Mouse (Mus musculus) forebrain, embryonic 14.5 days (tissue): ENCODE measurements around the gene Fhl3. TPM values are rescaled to one million over a fixed set of nuclear protein-coding genes. Genes with fewer than 3 reads are reported as not detected.

Experiments
- ATAC-seq: fragments of 200-750 bp; cut with Nextera tagmentation; 2 replicates; pipeline ENCODE4 v1.8.0; 2017; ENCODE audit warnings: mild to moderate bottlenecking, moderate library complexity
- DNase-seq: peaks from one replicate; pipeline ENCODE4 v3.0.0-alpha.2; 2015; ENCODE audit warnings: low spot score
- H3K27ac ChIP-seq: fragments of 300-500 bp; sonication (generic); 2 replicates; pipeline ENCODE4 v1.5.1; 2014; ENCODE audit warnings: low read depth, mild to moderate bottlenecking, control low read depth, low read length, moderate library complexity
- H3K27me3 ChIP-seq: fragments of 300-500 bp; sonication (generic); replicated peaks from 2 replicates; pipeline ENCODE4 v1.6.1; 2014; ENCODE audit warnings: low read length, control low read depth, mixed read lengths; ENCODE audit not compliant: control insufficient read depth, insufficient read depth
- H3K36me3 ChIP-seq: fragments of 300-500 bp; sonication (generic); 2 replicates; pipeline ENCODE4 v1.6.1; 2014; ENCODE audit warnings: low read length, control low read depth; ENCODE audit not compliant: control insufficient read depth, insufficient read depth
- H3K4me1 ChIP-seq: fragments of 300-500 bp; sonication (generic); 2 replicates; pipeline ENCODE4 v1.6.1; 2014; ENCODE audit warnings: antibody characterized with exemption, low read length, control low read depth; ENCODE audit not compliant: control insufficient read depth, insufficient read depth
- H3K4me2 ChIP-seq: fragments of 300-500 bp; sonication (generic); 2 replicates; pipeline ENCODE4 v1.6.1; 2014; ENCODE audit warnings: mild to moderate bottlenecking, control low read depth, low read length
- H3K4me3 ChIP-seq: fragments of 300-500 bp; sonication (generic); 2 replicates; pipeline ENCODE4 v1.5.1; 2014; ENCODE audit warnings: low read depth, low read length, control low read depth
- H3K9ac ChIP-seq: fragments of 300-500 bp; sonication (generic); 2 replicates; pipeline ENCODE4 v1.6.1; 2014; ENCODE audit warnings: mild to moderate bottlenecking, low read length, control low read depth, moderate library complexity
- H3K9me3 ChIP-seq: fragments of 300-500 bp; sonication (generic); replicated peaks from 2 replicates; pipeline ENCODE4 v1.6.1; 2016; ENCODE audit warnings: low read length, control low read depth, mixed read lengths; ENCODE audit not compliant: control insufficient read depth
- WGBS: fragments of 180-500 bp; shearing (Covaris S2); extraction: QIAGEN DNeasy Blood & Tissue Kit; methylation state at CpG from one replicate; pipeline ENCODE4 v1.1.7; 2014; 5-methylcytosine and 5-hydroxymethylcytosine counted together
- polyA plus RNA-seq: library from polyadenylated mRNA; unstranded; fragments of >200 nt; fragmentation: Nextera tagmentation; extraction: Ambion mirVana; gene quantifications from 2 replicates; pipeline ENCODE4 v1.2.1, GENCODE M21; 2014

Gene Fhl3
- polyA plus RNA-seq, 1 experiment from 2014 or later = 1.4 TPM

- Histone ChIP-seq H3K9ac (peak overlapping the region; percentile 29; the same call in 1 of the 2 replicates), H3K27me3 (no peaks in the 10 kb centered on the region), H3K27ac (peak overlapping the region; percentile 57; the same call in 1 of the 2 replicates), H3K9me3 (no peaks in the 10 kb centered on the region), H3K4me2 (no peak overlapping the region), H3K4me3 (no peak overlapping the region), H3K36me3 (peaks cover 28% of the 10 kb centered on the region), H3K4me1 (peaks cover 33% of the 10 kb centered on the region)
- WGBS = 57% methylated on average over 17 of the region's 17 CpGs
- ATAC-seq = no peak
- DNase-seq = no peak
Measured at GRCm38 (mm10) chr4:124674334-124675032, 26.0 kb upstream of the Fhl3 start.

- Histone ChIP-seq H3K4me3 (no peak overlapping the region), H3K9ac (0 out of 2 replicates have a peak overlapping the region, but pooled peaks have one; percentile 29), H3K9me3 (no peaks in the 10 kb centered on the region), H3K27me3 (no peaks in the 10 kb centered on the region), H3K36me3 (peaks cover 34% of the 10 kb centered on the region), H3K4me2 (no peak overlapping the region), H3K27ac (no peak overlapping the region), H3K4me1 (peaks cover 33% of the 10 kb centered on the region)
- DNase-seq (peak; percentile 92), ATAC-seq (no peak)
- WGBS = 1% methylated on average over 4 of the region's 4 CpGs
Measured at GRCm38 (mm10) chr4:124675037-124675436, 25.5 kb upstream of the Fhl3 start.

- Histone ChIP-seq H3K27me3 (no peaks in the 10 kb centered on the region), H3K4me3 (no peak overlapping the region), H3K27ac (no peak overlapping the region), H3K9ac (no peak overlapping the region), H3K4me2 (no peak overlapping the region), H3K4me1 (peaks cover 33% of the 10 kb centered on the region), H3K36me3 (peaks cover 43% of the 10 kb centered on the region), H3K9me3 (no peaks in the 10 kb centered on the region)
- WGBS = 88% methylated on average over 6 of the region's 6 CpGs
- DNase-seq = no peak
- ATAC-seq = no peak
Measured at GRCm38 (mm10) chr4:124675958-124676357, 24.5 kb upstream of the Fhl3 start.

GRCm38 (mm10) chr4:124682270-124682669 lies 18.2 kb upstream of the Fhl3 start:
- Histone ChIP-seq H3K4me1 (no peaks in the 10 kb centered on the region), H3K36me3 (peaks cover 88% of the 10 kb centered on the region), H3K9ac (no peak overlapping the region), H3K4me2 (no peak overlapping the region), H3K27ac (no peak overlapping the region), H3K27me3 (no peaks in the 10 kb centered on the region), H3K9me3 (no peaks in the 10 kb centered on the region), H3K4me3 (no peak overlapping the region)
- 50% methylated on average over 7 of the region's 7 CpGs for WGBS
- no peak for ATAC-seq
- no peak for DNase-seq

GRCm38 (mm10) chr4:124683474-124683873 lies 17.0 kb upstream of the Fhl3 start:
- Histone ChIP-seq H3K4me2 (no peak overlapping the region), H3K4me1 (no peaks in the 10 kb centered on the region), H3K4me3 (no peak overlapping the region), H3K9me3 (no peaks in the 10 kb centered on the region), H3K27me3 (no peaks in the 10 kb centered on the region), H3K36me3 (peaks cover 83% of the 10 kb centered on the region), H3K27ac (no peak overlapping the region), H3K9ac (no peak overlapping the region)
- DNase-seq (no peak), ATAC-seq (no peak)
- 89% methylated on average over 4 of the region's 4 CpGs for whole genome bisulfite sequencing

- no peak for ATAC-seq
- Histone ChIP-seq H3K27me3 (no peaks in the 10 kb centered on the region), H3K4me2 (no peak overlapping the region), H3K9me3 (no peaks in the 10 kb centered on the region), H3K9ac (no peak overlapping the region), H3K4me1 (no peaks in the 10 kb centered on the region), H3K27ac (no peak overlapping the region), H3K4me3 (no peak overlapping the region), H3K36me3 (peaks cover 72% of the 10 kb centered on the region)
- DNase-seq = no peak
- WGBS = 91% methylated on average over 4 of the region's 4 CpGs
Measured at GRCm38 (mm10) chr4:124685004-124685403, 15.5 kb upstream of the Fhl3 start.

- Histone ChIP-seq H3K27me3 (no peaks in the 10 kb centered on the region), H3K4me1 (no peaks in the 10 kb centered on the region), H3K4me2 (no peak overlapping the region), H3K9me3 (no peaks in the 10 kb centered on the region), H3K9ac (no peak overlapping the region), H3K27ac (no peak overlapping the region), H3K36me3 (peaks cover 67% of the 10 kb centered on the region), H3K4me3 (no peak overlapping the region)
- WGBS = 88% methylated on average over 8 of the region's 8 CpGs
- ATAC-seq = no peak
- no peak for DNase-seq
Measured at GRCm38 (mm10) chr4:124685453-124685852, 15.0 kb upstream of the Fhl3 start.

- no peak for ATAC-seq
- no peak for DNase-seq
- Histone ChIP-seq H3K4me1 (no peaks in the 10 kb centered on the region), H3K27ac (no peak overlapping the region), H3K4me2 (no peak overlapping the region), H3K4me3 (no peak overlapping the region), H3K9me3 (no peaks in the 10 kb centered on the region), H3K36me3 (peaks cover 62% of the 10 kb centered on the region), H3K9ac (no peak overlapping the region), H3K27me3 (no peaks in the 10 kb centered on the region)
- WGBS = 85% methylated on average over 8 of the region's 8 CpGs
Measured at GRCm38 (mm10) chr4:124685897-124686402, 14.6 kb upstream of the Fhl3 start.

- no peaks in the 10 kb centered on the region for H3K9me3 ChIP-seq
- no peak for ATAC-seq
- DNase-seq = no peak
- WGBS = 90% methylated on average over 8 of the region's 8 CpGs
- H3K4me1 ChIP-seq = peaks cover 5% of the 10 kb centered on the region; the same call in 1 of the 2 replicates
- H3K27me3 ChIP-seq = no peaks in the 10 kb centered on the region
- peaks cover 17% of the 10 kb centered on the region; the same call in 1 of the 2 replicates for H3K36me3 ChIP-seq
- H3K4me3 ChIP-seq = no peak overlapping the region
- H3K4me2 ChIP-seq = no peak overlapping the region
- H3K9ac ChIP-seq = no peak overlapping the region
- H3K27ac ChIP-seq = no peak overlapping the region
Measured at GRCm38 (mm10) chr4:124691455-124691854, 9.0 kb upstream of the Fhl3 start.
